Mouse (Mus musculus): ENCODE data around the gene Pms2.

Pms2 gene

DNA sequence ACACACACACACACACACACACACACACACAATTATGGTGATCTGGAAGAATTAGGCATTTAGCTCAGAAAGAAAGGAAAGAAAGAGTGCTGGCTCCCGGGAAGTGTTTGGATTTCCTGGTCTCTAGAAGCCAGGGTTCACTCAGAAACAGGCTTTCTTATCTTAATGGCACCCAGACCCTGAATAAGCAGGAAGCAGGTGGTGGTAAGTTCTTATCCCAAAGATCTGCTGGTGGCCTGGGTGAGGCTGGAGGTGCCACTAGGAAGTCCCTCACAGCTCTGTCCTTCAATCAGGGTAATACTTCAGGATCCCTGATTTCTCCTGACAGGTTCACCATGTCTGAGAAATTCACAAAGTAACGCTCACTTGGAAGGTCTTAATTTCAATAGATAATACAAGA lies 72.6 kb downstream of the Pms2 start:
- DNase-seq (ENCODE audit: extremely low read depth, insufficient read length, low spot score): no peak
